Comparison of ENCODE assay signal across 16 mouse cellular contexts in the genomic region with DNA sequence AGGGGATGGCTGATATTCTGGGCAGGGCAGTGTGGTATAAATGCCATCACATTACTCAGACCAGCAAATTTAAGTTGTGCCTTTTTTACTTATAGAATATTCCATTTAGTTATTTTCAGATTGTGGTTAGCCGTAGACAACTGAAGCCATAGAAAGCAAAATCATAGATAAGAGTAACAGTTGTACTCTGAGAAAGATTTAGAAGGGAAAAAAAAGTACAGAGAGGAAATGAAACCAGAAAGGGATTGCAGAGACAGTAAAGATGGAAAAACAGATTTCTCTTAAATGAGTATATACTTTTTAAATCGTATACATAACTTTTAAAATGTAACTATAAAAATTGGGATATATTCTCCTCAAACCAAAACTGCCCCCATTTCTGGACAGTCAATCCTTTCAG.
"Had no signal": no experiment of that assay in that cellular context is flagged by ENCODE, and none has a peak within 500 bp of the region (broad histone marks: within the 10 kb centered on the region; RNA-seq: fewer than 3 reads in every experiment).

No protein-coding gene starts in this region.

- H3K4me1 ChIP-seq: neural tube, embryonic 12.5 days; neural tube, embryonic 13.5 days; neural tube, embryonic 15.5 days; stomach, embryonic 15.5 days had no signal

- H3K4me2 ChIP-seq: neural tube, embryonic 12.5 days; neural tube, embryonic 13.5 days; neural tube, embryonic 15.5 days; stomach, embryonic 15.5 days had no signal

- H3K27me3 ChIP-seq: neural tube, embryonic 12.5 days; neural tube, embryonic 13.5 days; neural tube, embryonic 15.5 days; stomach, embryonic 15.5 days had no signal

- H3K4me3 ChIP-seq: neural tube, embryonic 12.5 days; neural tube, embryonic 13.5 days; neural tube, embryonic 15.5 days; stomach, embryonic 15.5 days had no signal

- DNase-seq: right cerebral cortex, adult 18-20 months; right cerebral cortex, postnatal 14 days; right cerebral cortex, postnatal 25 days; right cerebral cortex, postnatal 4 days; spleen, adult 18-20 months; thymus, adult 18-20 months; thymus, adult 2 months; thymus, postnatal 14 days; thymus, postnatal 25 days; thymus, postnatal 36 days; thymus, postnatal 4 days had no signal

- H3K9me3 ChIP-seq: neural tube, embryonic 12.5 days; neural tube, embryonic 13.5 days; neural tube, embryonic 15.5 days; stomach, embryonic 15.5 days had no signal

- H3K9ac ChIP-seq: neural tube, embryonic 12.5 days; neural tube, embryonic 13.5 days; neural tube, embryonic 15.5 days; stomach, embryonic 15.5 days had no signal

- H3K27ac ChIP-seq: neural tube, embryonic 12.5 days; neural tube, embryonic 13.5 days; neural tube, embryonic 15.5 days; stomach, embryonic 15.5 days; stomach, postnatal 0 days had no signal

- H3K36me3 ChIP-seq: stomach, embryonic 15.5 days had no signal
